Mouse (Mus musculus) limb, embryonic 12.5 days (tissue): Measurements from ENCODE around the gene Slc27a4. TPM values are rescaled to one million over a fixed set of nuclear protein-coding genes. Genes with fewer than 3 reads are reported as not detected.

ENCODE experiments used
- ATAC-seq: fragments of 200-750 bp; cut with Nextera tagmentation; 2 replicates; pipeline ENCODE4 v1.8.0; 2017; ENCODE audit warnings: low read depth, moderate TSS enrichment; ENCODE audit not compliant: insufficient number of reproducible peaks, insufficient read depth, low FRiP score, low TSS enrichment
- H3K27ac ChIP-seq: fragments of 300-500 bp; sonication (generic); 2 replicates; pipeline ENCODE4 v1.5.1; 2016; ENCODE audit warnings: mild to moderate bottlenecking, moderate library complexity
- H3K27me3 ChIP-seq: fragments of 300-500 bp; sonication (generic); 2 replicates; pipeline ENCODE4 v1.6.1; 2016; ENCODE audit warnings: mild to moderate bottlenecking, moderate library complexity
- H3K36me3 ChIP-seq: fragments of 300-500 bp; sonication (generic); 2 replicates; pipeline ENCODE4 v1.6.1; 2016; ENCODE audit warnings: mild to moderate bottlenecking, moderate library complexity
- H3K4me1 ChIP-seq: fragments of 300-500 bp; sonication (generic); replicated peaks from 2 replicates; pipeline ENCODE4 v1.6.1; 2016
- H3K4me2 ChIP-seq: fragments of 300-500 bp; sonication (generic); 2 replicates; pipeline ENCODE4 v1.6.1; 2016; ENCODE audit warnings: mild to moderate bottlenecking, moderate library complexity
- H3K4me3 ChIP-seq: fragments of 300-500 bp; sonication (generic); replicated peaks from 2 replicates; pipeline ENCODE4 v1.5.1; 2016; ENCODE audit warnings: mild to moderate bottlenecking
- H3K9ac ChIP-seq: fragments of 300-500 bp; sonication (generic); replicated peaks from 2 replicates; pipeline ENCODE4 v1.6.1; 2016; ENCODE audit warnings: mild to moderate bottlenecking, moderate library complexity
- H3K9me3 ChIP-seq: fragments of 300-500 bp; sonication (generic); 2 replicates; pipeline ENCODE4 v1.6.1; 2016; ENCODE audit warnings: mild to moderate bottlenecking, moderate library complexity
- WGBS: fragments of 180-500 bp; shearing (Covaris S2); methylation state at CpG from one replicate; pipeline ENCODE4 v1.1.7; 2016; 5-methylcytosine and 5-hydroxymethylcytosine counted together
- polyA plus RNA-seq: library from polyadenylated mRNA; unstranded; fragments of >200 nt; fragmentation: Nextera tagmentation; extraction: Ambion mirVana; gene quantifications from 2 replicates; pipeline ENCODE4 v1.2.1, GENCODE M21; 2016

The Slc27a4 gene
- polyA plus RNA-seq, 1 experiment from 2014 or later, result 15.7 TPM

- Histone ChIP-seq H3K9ac (peak overlapping the region; percentile 74), H3K4me3 (peak overlapping the region; percentile 92), H3K36me3 (peaks cover 3% of the 10 kb centered on the region; the same call in 1 of the 2 replicates), H3K27ac (peak overlapping the region; percentile 92), H3K27me3 (no peaks in the 10 kb centered on the region), H3K4me2 (peak overlapping the region; percentile 72), H3K4me1 (peaks cover 16% of the 10 kb centered on the region), H3K9me3 (no peaks in the 10 kb centered on the region)
- ATAC-seq, result no peak
- 11% methylated on average over 11 of the region's 11 CpGs for WGBS
Measured at GRCm38 (mm10) chr2:29826318-29826925, 24.0 kb downstream of the Slc27a4 start.

- H3K4me2 ChIP-seq, result peak overlapping the region; percentile 95
- no peaks in the 10 kb centered on the region for H3K27me3 ChIP-seq
- WGBS, result under 1% methylated on average over 48 of the region's 48 CpGs
Measured at GRCm38 (mm10) chr2:29826926-29827708, 24.7 kb downstream of the Slc27a4 start.

DNA sequence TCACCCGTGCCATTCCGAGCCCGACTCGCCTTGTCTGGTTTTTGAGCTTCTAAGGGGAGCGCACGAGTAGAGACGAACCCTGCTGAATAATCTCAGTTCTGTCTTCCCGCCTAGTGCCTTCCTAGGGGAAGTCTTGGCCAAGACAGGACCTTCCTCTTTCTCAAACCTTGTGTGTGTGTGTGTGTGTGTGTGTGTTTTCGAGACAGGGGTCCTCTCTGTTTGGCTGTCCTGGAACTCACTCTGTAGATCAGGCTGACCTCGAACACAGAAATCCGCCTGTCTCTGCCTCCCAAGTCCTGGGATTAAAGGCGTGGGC lies 25.2 kb downstream of the Slc27a4 start:
- Histone ChIP-seq H3K4me3 (peak overlapping the region; percentile 92), H3K9me3 (no peaks in the 10 kb centered on the region), H3K27ac (no peak overlapping the region), H3K4me2 (peak overlapping the region; percentile 95), H3K4me1 (peaks cover 16% of the 10 kb centered on the region), H3K36me3 (peaks cover 6% of the 10 kb centered on the region), H3K9ac (peak overlapping the region; percentile 84), H3K27me3 (no peaks in the 10 kb centered on the region)
- ATAC-seq, result no peak
- WGBS, result 2% methylated on average over 12 of the region's 12 CpGs

More at GRCm38 (mm10) chr2:29826926-29827708, 24.7 kb downstream of the Slc27a4 start:
- H3K9ac ChIP-seq, result peak overlapping the region; percentile 84
- peaks cover 3% of the 10 kb centered on the region; the same call in 1 of the 2 replicates for H3K36me3 ChIP-seq
- peak overlapping the region; percentile 92 for H3K4me3 ChIP-seq
- peak; percentile 94 for ATAC-seq
- H3K9me3 ChIP-seq, result no peaks in the 10 kb centered on the region
- peaks cover 16% of the 10 kb centered on the region for H3K4me1 ChIP-seq
- H3K27ac ChIP-seq, result peak overlapping the region; percentile 92

- no peaks in the 10 kb centered on the region for H3K27me3 ChIP-seq
- 88% methylated on average over 4 of the region's 4 CpGs for WGBS
Measured at GRCm38 (mm10) chr2:29831106-29831505, 28.7 kb downstream of the Slc27a4 start.

GRCm38 (mm10) chr2:29833796-29834195 lies 31.4 kb downstream of the Slc27a4 start:
- WGBS, result 94% methylated on average over 5 of the region's 5 CpGs
- no peaks in the 10 kb centered on the region for H3K27me3 ChIP-seq
- H3K4me2 ChIP-seq, result no peak overlapping the region
- no peak overlapping the region for H3K9ac ChIP-seq
- peaks cover 50% of the 10 kb centered on the region for H3K36me3 ChIP-seq
- no peak for ATAC-seq
- H3K4me3 ChIP-seq, result no peak overlapping the region
- no peaks in the 10 kb centered on the region for H3K9me3 ChIP-seq
- no peak overlapping the region for H3K27ac ChIP-seq
- H3K4me1 ChIP-seq, result no peaks in the 10 kb centered on the region

More at GRCm38 (mm10) chr2:29831106-29831505, 28.7 kb downstream of the Slc27a4 start:
- no peaks in the 10 kb centered on the region for H3K9me3 ChIP-seq
- H3K27ac ChIP-seq, result no peak overlapping the region
- no peak overlapping the region for H3K4me2 ChIP-seq
- peaks cover 34% of the 10 kb centered on the region for H3K36me3 ChIP-seq
- no peak overlapping the region for H3K4me3 ChIP-seq
- no peak overlapping the region for H3K9ac ChIP-seq
- no peak for ATAC-seq
- peaks cover 14% of the 10 kb centered on the region for H3K4me1 ChIP-seq

DNA sequence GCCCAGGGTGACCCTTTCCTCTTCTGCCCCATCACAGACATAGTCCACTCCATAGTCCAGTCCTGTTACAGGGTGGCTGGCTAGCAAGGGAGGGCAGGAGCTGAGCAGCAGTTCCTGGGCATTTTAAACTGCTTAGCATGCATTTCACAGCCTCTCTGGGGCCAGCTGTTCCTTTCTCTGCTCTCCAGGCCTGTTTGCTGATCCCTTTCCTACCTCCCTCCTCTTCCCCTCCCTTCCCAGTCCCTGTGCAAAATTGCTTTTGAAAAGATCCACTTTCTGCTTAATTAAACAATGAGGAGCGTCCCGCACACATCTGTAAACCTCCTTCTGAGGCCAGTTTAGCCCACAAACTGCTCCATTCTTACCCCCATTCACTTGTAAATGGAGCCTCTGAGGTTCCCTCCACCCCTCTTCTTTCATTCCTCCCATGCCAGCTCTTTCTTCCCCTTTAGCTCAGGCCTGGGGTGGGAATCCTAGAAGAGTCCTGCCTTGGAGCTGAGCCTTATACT lies 33.0 kb downstream of the Slc27a4 start:
- WGBS, result 60% methylated on average over 2 of the region's 2 CpGs

DNA sequence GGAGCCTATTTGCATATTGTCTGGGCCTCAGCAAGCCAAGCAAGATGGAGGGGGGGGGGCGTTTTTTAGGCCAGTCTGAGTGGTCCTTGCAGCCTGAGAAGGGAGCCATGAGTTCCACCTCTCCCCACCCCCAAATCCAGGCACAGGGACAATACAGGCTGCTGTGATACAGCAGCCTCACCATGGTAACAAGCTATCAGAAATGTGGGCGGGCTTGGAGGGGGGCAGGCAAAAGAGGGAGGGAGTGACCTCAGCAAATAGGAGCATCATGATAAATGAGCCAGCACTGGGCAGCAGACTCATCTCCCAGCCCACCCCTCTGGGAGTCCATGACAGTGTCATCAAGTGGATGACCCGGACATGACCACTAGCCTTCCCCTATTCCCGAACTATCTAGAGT lies 37.0 kb downstream of the Slc27a4 start:
- Histone ChIP-seq H3K9me3 (no peaks in the 10 kb centered on the region), H3K27me3 (peaks cover 20% of the 10 kb centered on the region), H3K27ac (no peak overlapping the region), H3K4me2 (no peak overlapping the region), H3K4me3 (no peak overlapping the region), H3K36me3 (peaks cover 83% of the 10 kb centered on the region), H3K9ac (no peak overlapping the region), H3K4me1 (no peaks in the 10 kb centered on the region)
- WGBS, result 58% methylated on average over 4 of the region's 4 CpGs
- ATAC-seq, result no peak

More for the DNA sequence above, 33.0 kb downstream of the Slc27a4 start:
- H3K36me3 ChIP-seq, result peaks cover 64% of the 10 kb centered on the region
- no peaks in the 10 kb centered on the region for H3K27me3 ChIP-seq
- H3K4me2 ChIP-seq, result no peak overlapping the region
- no peaks in the 10 kb centered on the region for H3K4me1 ChIP-seq
- no peak overlapping the region for H3K4me3 ChIP-seq
- no peaks in the 10 kb centered on the region for H3K9me3 ChIP-seq
- ATAC-seq, result no peak
- no peak overlapping the region for H3K27ac ChIP-seq
- peak overlapping the region; percentile 27; the same call in 1 of the 2 replicates for H3K9ac ChIP-seq

GRCm38 (mm10) chr2:29843231-29844105 lies 41.0 kb downstream of the Slc27a4 start:
- no peak overlapping the region for H3K4me3 ChIP-seq
- no peak overlapping the region for H3K27ac ChIP-seq
- no peak overlapping the region for H3K9ac ChIP-seq

DNA sequence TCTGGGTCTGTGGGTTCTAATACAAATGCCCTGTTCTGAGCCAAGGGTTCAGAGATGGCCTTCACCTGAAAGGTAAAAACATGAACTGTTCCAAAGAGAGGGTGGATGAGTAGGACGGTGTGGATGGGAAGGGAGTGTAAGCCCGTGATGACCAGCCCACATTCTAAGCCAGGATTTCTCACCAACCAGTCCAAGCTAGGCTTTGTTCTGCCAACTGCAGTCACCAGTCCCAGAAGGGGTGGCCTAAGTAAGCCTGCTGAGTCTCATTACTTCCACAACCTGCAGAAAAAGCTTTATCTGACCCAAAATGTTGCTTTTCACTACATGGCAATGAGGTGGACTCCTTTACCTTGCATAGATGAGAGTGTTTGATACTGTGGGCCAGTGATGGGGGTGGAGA lies 41.7 kb downstream of the Slc27a4 start:
- H3K27me3 ChIP-seq, result peaks cover 66% of the 10 kb centered on the region
- peaks cover 14% of the 10 kb centered on the region for H3K4me1 ChIP-seq

More at GRCm38 (mm10) chr2:29843231-29844105, 41.0 kb downstream of the Slc27a4 start:
- Histone ChIP-seq H3K4me1 (peaks cover 14% of the 10 kb centered on the region), H3K4me2 (no peak overlapping the region), H3K36me3 (peaks cover 58% of the 10 kb centered on the region), H3K9me3 (no peaks in the 10 kb centered on the region), H3K27me3 (peaks cover 60% of the 10 kb centered on the region)
- 63% methylated on average over 9 of the region's 9 CpGs for WGBS
- ATAC-seq, result no peak

GRCm38 (mm10) chr2:29844661-29845060 lies 42.2 kb downstream of the Slc27a4 start:
- ATAC-seq, result no peak
- Histone ChIP-seq H3K9ac (no peak overlapping the region), H3K27ac (no peak overlapping the region), H3K9me3 (no peaks in the 10 kb centered on the region), H3K4me3 (no peak overlapping the region), H3K36me3 (peaks cover 47% of the 10 kb centered on the region), H3K27me3 (peaks cover 69% of the 10 kb centered on the region), H3K4me2 (no peak overlapping the region), H3K4me1 (peaks cover 14% of the 10 kb centered on the region)
- 18% methylated on average over 3 of the region's 3 CpGs for WGBS

More for the DNA sequence above, 41.7 kb downstream of the Slc27a4 start:
- no peak overlapping the region for H3K4me3 ChIP-seq
- H3K9ac ChIP-seq, result no peak overlapping the region
- 73% methylated on average over 2 of the region's 2 CpGs for WGBS
- no peak for ATAC-seq
- H3K36me3 ChIP-seq, result peaks cover 52% of the 10 kb centered on the region
- no peaks in the 10 kb centered on the region for H3K9me3 ChIP-seq
- no peak overlapping the region for H3K27ac ChIP-seq
- no peak overlapping the region for H3K4me2 ChIP-seq
